Mouse (Mus musculus): ENCODE results near the gene Clcn2. TPM values are rescaled to one million over a fixed set of nuclear protein-coding genes. Genes with fewer than 3 reads are reported as not detected.
"Not testable (repeated sequence)": the region's sequence is repeated elsewhere in the genome, so short reads cannot be mapped to it uniquely, and the experiment has no call there.

The Clcn2 gene
- polyA plus RNA-seq, 2 experiments = 17.1 to 72.9 TPM

DNA sequence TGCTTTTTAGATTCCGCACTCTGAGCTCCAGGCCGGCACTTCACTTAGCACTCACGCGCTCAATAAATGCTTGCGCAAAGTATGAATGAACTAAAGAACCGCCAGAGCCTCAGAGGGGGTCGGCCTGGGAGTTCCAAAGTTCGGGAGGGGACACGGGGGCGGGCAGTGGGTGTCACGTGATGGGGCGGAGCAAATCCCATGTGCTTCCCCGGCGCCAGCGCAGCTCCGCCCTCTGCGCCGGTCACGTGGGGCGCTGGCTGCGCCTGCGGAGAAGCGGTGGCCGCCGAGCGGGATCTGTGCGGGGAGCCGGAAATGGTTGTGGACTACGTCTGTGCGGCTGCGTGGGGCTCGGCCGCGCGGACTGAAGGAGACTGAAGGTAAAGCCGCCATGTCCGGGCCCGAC is 45.0 kb downstream of the Clcn2 start:
- Histone ChIP-seq H3K4me3 (replicated peaks; ENCODE audit: low read length) (peak overlapping the region; percentile 96), H3K27me3 (ENCODE audit: control insufficient read depth, insufficient read depth, low read length) (no peaks in the 10 kb centered on the region), H3K4me2 (replicated peaks; ENCODE audit: low read depth, low read length, severe bottlenecking) (peak overlapping the region; percentile 83), H3K27ac (replicated peaks; ENCODE audit: low read depth, low read length) (peak overlapping the region; percentile 95), H3K36me3 (ENCODE audit: control insufficient read depth, insufficient read depth, low read length) (peaks cover 34% of the 10 kb centered on the region), H3K4me1 (ENCODE audit: control insufficient read depth, insufficient read depth, low read length) (peaks cover 17% of the 10 kb centered on the region), H3K9me3 (ENCODE audit: control insufficient read depth, low read length) (no peaks in the 10 kb centered on the region), H3K9ac (ENCODE audit: low read depth, low read length, severe bottlenecking) (peak overlapping the region; percentile 95)
- WGBS = under 1% methylated on average over 23 of the region's 38 CpGs
- DNase-seq (ENCODE audit: low spot score) (peak; percentile 95), ATAC-seq (ENCODE audit: low FRiP score, low read depth) (peak; percentile 97)
- 0 out of 2 replicates have a peak, but pooled peaks have one; percentile 25 for TF ChIP-seq POLR2A (IDR thresholded peaks at IDR 0.05; ENCODE audit: borderline replicate concordance, extremely low read depth, insufficient read depth, insufficient read length)

GRCm38 (mm10) chr16:20671886-20672285 is 45.7 kb downstream of the Clcn2 start:
- Histone ChIP-seq H3K4me3 (replicated peaks; ENCODE audit: low read length) (peak overlapping the region; percentile 96; the same call in 1 of the 2 replicates), H3K4me1 (ENCODE audit: control insufficient read depth, insufficient read depth, low read length) (peaks cover 17% of the 10 kb centered on the region), H3K27ac (replicated peaks; ENCODE audit: low read depth, low read length) (no peak overlapping the region), H3K27me3 (ENCODE audit: control insufficient read depth, insufficient read depth, low read length) (no peaks in the 10 kb centered on the region), H3K4me2 (replicated peaks; ENCODE audit: low read depth, low read length, severe bottlenecking) (peak overlapping the region; percentile 83; the same call in 1 of the 2 replicates), H3K9me3 (ENCODE audit: control insufficient read depth, low read length) (no peaks in the 10 kb centered on the region), H3K9ac (ENCODE audit: low read depth, low read length, severe bottlenecking) (no peak overlapping the region), H3K36me3 (ENCODE audit: control insufficient read depth, insufficient read depth, low read length) (peaks cover 28% of the 10 kb centered on the region)
- WGBS = 19% methylated on average over 6 of the region's 6 CpGs
- TF ChIP-seq POLR2A (IDR thresholded peaks at IDR 0.05; ENCODE audit: borderline replicate concordance, extremely low read depth, insufficient read depth, insufficient read length) = no peak
- ATAC-seq (ENCODE audit: low FRiP score, low read depth) (no peak), DNase-seq (ENCODE audit: low spot score) (no peak)

DNA sequence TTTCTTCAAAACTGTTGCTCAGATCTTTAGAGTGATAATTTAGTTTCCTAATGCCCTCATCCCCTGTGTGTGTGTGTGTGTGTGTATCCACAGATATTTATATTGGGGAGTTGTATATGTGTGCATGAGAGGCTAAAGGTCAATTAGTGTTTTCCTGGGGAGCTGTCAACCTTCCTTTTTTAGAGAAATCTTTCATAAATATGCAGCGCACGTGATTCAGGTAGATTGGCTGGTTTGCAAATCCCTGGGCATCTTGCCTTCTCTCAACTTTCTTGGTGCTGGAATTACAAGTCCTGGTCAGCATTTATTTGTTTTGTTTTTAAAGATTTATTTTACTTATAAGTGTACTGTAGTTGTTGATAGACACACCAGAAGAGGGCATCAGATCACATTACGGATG is 47.3 kb downstream of the Clcn2 start:
- ATAC-seq (ENCODE audit: low FRiP score, low read depth) = no peak
- Histone ChIP-seq H3K4me3 (replicated peaks; ENCODE audit: low read length) (no peak overlapping the region), H3K9me3 (ENCODE audit: control insufficient read depth, low read length) (no peaks in the 10 kb centered on the region), H3K36me3 (ENCODE audit: control insufficient read depth, insufficient read depth, low read length) (peaks cover 12% of the 10 kb centered on the region), H3K9ac (ENCODE audit: low read depth, low read length, severe bottlenecking) (no peak overlapping the region), H3K27me3 (ENCODE audit: control insufficient read depth, insufficient read depth, low read length) (no peaks in the 10 kb centered on the region), H3K27ac (replicated peaks; ENCODE audit: low read depth, low read length) (no peak overlapping the region), H3K4me2 (replicated peaks; ENCODE audit: low read depth, low read length, severe bottlenecking) (no peak overlapping the region), H3K4me1 (ENCODE audit: control insufficient read depth, insufficient read depth, low read length) (peaks cover 14% of the 10 kb centered on the region)
- no peak for DNase-seq (ENCODE audit: low spot score)
- TF ChIP-seq POLR2A (IDR thresholded peaks at IDR 0.05; ENCODE audit: borderline replicate concordance, extremely low read depth, insufficient read depth, insufficient read length) = no peak
- 89% methylated on average over 3 of the region's 3 CpGs for WGBS

- 91% methylated on average over 5 of the region's 6 CpGs for WGBS
Measured at GRCm38 (mm10) chr16:20668013-20668412, 49.5 kb downstream of the Clcn2 start, which contains the start of gene Eif4g1. Gene Eif4g1, plus strand, starts transcription at chr16:20668313.

DNA sequence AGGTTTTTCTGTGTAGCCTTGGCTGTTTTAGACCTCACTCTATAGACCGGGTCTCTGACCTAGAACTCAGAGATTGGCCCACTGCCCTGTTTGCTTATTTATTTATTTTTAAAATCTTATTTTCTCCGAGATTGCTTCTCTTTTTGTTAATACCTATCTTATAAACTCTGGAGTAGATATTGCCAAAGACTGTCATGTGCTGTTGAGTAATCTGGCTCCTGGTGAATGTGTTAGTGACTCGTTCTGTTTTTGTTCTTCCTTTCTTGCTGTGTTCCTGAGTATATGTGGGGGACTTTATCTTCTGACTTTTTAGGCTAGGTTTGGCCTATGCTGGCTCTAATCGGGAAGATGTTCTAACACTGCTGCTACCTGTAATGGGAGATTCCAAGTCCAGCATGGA is 59.9 kb downstream of the Clcn2 start:
- Histone ChIP-seq H3K9me3 (ENCODE audit: control insufficient read depth, low read length) (no peaks in the 10 kb centered on the region), H3K4me2 (replicated peaks; ENCODE audit: low read depth, low read length, severe bottlenecking) (no peak overlapping the region)
- WGBS = 90% methylated on average over 4 of the region's 4 CpGs

More at GRCm38 (mm10) chr16:20668013-20668412, 49.5 kb downstream of the Clcn2 start, which contains the start of gene Eif4g1:
- H3K27me3 ChIP-seq (ENCODE audit: control insufficient read depth, insufficient read depth, low read length); H3K4me1 ChIP-seq (ENCODE audit: control insufficient read depth, insufficient read depth, low read length); ATAC-seq (ENCODE audit: low FRiP score, low read depth); H3K4me3 ChIP-seq (replicated peaks; ENCODE audit: low read length); H3K36me3 ChIP-seq (ENCODE audit: control insufficient read depth, insufficient read depth, low read length); H3K27ac ChIP-seq (replicated peaks; ENCODE audit: low read depth, low read length); DNase-seq (ENCODE audit: low spot score); H3K9me3 ChIP-seq (ENCODE audit: control insufficient read depth, low read length); H3K9ac ChIP-seq (ENCODE audit: low read depth, low read length, severe bottlenecking); H3K4me2 ChIP-seq (replicated peaks; ENCODE audit: low read depth, low read length, severe bottlenecking): not testable (repeated sequence)

GRCm38 (mm10) chr16:20653315-20653714 is 64.2 kb downstream of the Clcn2 start:
- no peaks in the 10 kb centered on the region for H3K27me3 ChIP-seq (ENCODE audit: control insufficient read depth, insufficient read depth, low read length)
- H3K4me2 ChIP-seq (replicated peaks; ENCODE audit: low read depth, low read length, severe bottlenecking) = no peak overlapping the region
- WGBS = 59% methylated on average over 2 of the region's 2 CpGs
- H3K4me3 ChIP-seq (replicated peaks; ENCODE audit: low read length) = no peak overlapping the region
- ATAC-seq (ENCODE audit: low FRiP score, low read depth) = no peak
- no peak for TF ChIP-seq POLR2A (IDR thresholded peaks at IDR 0.05; ENCODE audit: borderline replicate concordance, extremely low read depth, insufficient read depth, insufficient read length)
- no peaks in the 10 kb centered on the region for H3K9me3 ChIP-seq (ENCODE audit: control insufficient read depth, low read length)
- peaks cover 13% of the 10 kb centered on the region for H3K4me1 ChIP-seq (ENCODE audit: control insufficient read depth, insufficient read depth, low read length)
- no peak overlapping the region for H3K27ac ChIP-seq (replicated peaks; ENCODE audit: low read depth, low read length)
- no peak for DNase-seq (ENCODE audit: low spot score)
- no peak overlapping the region for H3K9ac ChIP-seq (ENCODE audit: low read depth, low read length, severe bottlenecking)
- peaks cover 46% of the 10 kb centered on the region for H3K36me3 ChIP-seq (ENCODE audit: control insufficient read depth, insufficient read depth, low read length)

More for the DNA sequence above, 59.9 kb downstream of the Clcn2 start:
- Histone ChIP-seq H3K4me3 (replicated peaks; ENCODE audit: low read length) (no peak overlapping the region), H3K9ac (ENCODE audit: low read depth, low read length, severe bottlenecking) (no peak overlapping the region), H3K4me1 (ENCODE audit: control insufficient read depth, insufficient read depth, low read length) (peaks cover 5% of the 10 kb centered on the region; the same call in 1 of the 2 replicates), H3K27me3 (ENCODE audit: control insufficient read depth, insufficient read depth, low read length) (no peaks in the 10 kb centered on the region), H3K36me3 (ENCODE audit: control insufficient read depth, insufficient read depth, low read length) (peaks cover 88% of the 10 kb centered on the region), H3K27ac (replicated peaks; ENCODE audit: low read depth, low read length) (no peak overlapping the region)
- ATAC-seq (ENCODE audit: low FRiP score, low read depth) = no peak
- no peak for TF ChIP-seq POLR2A (IDR thresholded peaks at IDR 0.05; ENCODE audit: borderline replicate concordance, extremely low read depth, insufficient read depth, insufficient read length)
- DNase-seq (ENCODE audit: low spot score) = no peak

Other genes with a start within 250 kb of the Clcn2 start
- 44.8 and 45.1 TPM in 2 replicates for gene Eif2b5, start 218.9 kb downstream of the Clcn2 start, polyA plus RNA-seq (2012; rRNA removed)
- 90.6 and 95.2 TPM in 2 replicates for gene Eif2b5, start 218.9 kb downstream of the Clcn2 start, polyA plus RNA-seq (2014; fragmentation: Nextera tagmentation; extraction: Ambion mirVana)
- gene Dvl3, start 200.8 kb downstream of the Clcn2 start, polyA plus RNA-seq (2012; rRNA removed) = 74.8 and 99.8 TPM in 2 replicates
- 26.5 and 28.0 TPM in 2 replicates for gene Dvl3, start 200.8 kb downstream of the Clcn2 start, polyA plus RNA-seq (2014; fragmentation: Nextera tagmentation; extraction: Ambion mirVana)
- gene Ap2m1, start 182.3 kb downstream of the Clcn2 start, polyA plus RNA-seq (2012; rRNA removed) = 633 and 687 TPM in 2 replicates
- 573 and 622 TPM in 2 replicates for gene Ap2m1, start 182.3 kb downstream of the Clcn2 start, polyA plus RNA-seq (2014; fragmentation: Nextera tagmentation; extraction: Ambion mirVana)
- 56.0 and 57.8 TPM in 2 replicates for gene Abcf3, start 169.2 kb downstream of the Clcn2 start, polyA plus RNA-seq (2012; rRNA removed)
- 59.3 and 61.8 TPM in 2 replicates for gene Abcf3, start 169.2 kb downstream of the Clcn2 start, polyA plus RNA-seq (2014; fragmentation: Nextera tagmentation; extraction: Ambion mirVana)
- 2.0 and 2.5 TPM in 2 replicates for gene Vwa5b2, start 128.3 kb downstream of the Clcn2 start, polyA plus RNA-seq (2012; rRNA removed)
- gene Vwa5b2, start 128.3 kb downstream of the Clcn2 start, polyA plus RNA-seq (2014; fragmentation: Nextera tagmentation; extraction: Ambion mirVana) = 0.22 and 1.1 TPM in 2 replicates
- gene Eef1akmt4, start 106.2 kb downstream of the Clcn2 start, polyA plus RNA-seq (2012; rRNA removed) = 28.0 and 33.0 TPM in 2 replicates
- gene Eef1akmt4, start 106.2 kb downstream of the Clcn2 start, polyA plus RNA-seq (2014; fragmentation: Nextera tagmentation; extraction: Ambion mirVana) = 38.8 and 44.1 TPM in 2 replicates
- not detected in 2 replicates for gene Gm49333, start 106.1 kb downstream of the Clcn2 start, polyA plus RNA-seq (2012; rRNA removed)
- gene Gm49333, start 106.1 kb downstream of the Clcn2 start, polyA plus RNA-seq (2014; fragmentation: Nextera tagmentation; extraction: Ambion mirVana) = not detected in 2 replicates
- gene Alg3, start 106.0 kb downstream of the Clcn2 start, polyA plus RNA-seq (2012; rRNA removed) = 27.4 and 43.5 TPM in 2 replicates
- gene Alg3, start 106.0 kb downstream of the Clcn2 start, polyA plus RNA-seq (2014; fragmentation: Nextera tagmentation; extraction: Ambion mirVana) = 43.0 and 43.6 TPM in 2 replicates
- gene Camk2n2, start 96.5 kb downstream of the Clcn2 start, polyA plus RNA-seq (2012; rRNA removed) = 4.3 and 5.9 TPM in 2 replicates
- 1.0 and 1.1 TPM in 2 replicates for gene Camk2n2, start 96.5 kb downstream of the Clcn2 start, polyA plus RNA-seq (2014; fragmentation: Nextera tagmentation; extraction: Ambion mirVana)
- gene Ece2, start 87.9 kb downstream of the Clcn2 start, polyA plus RNA-seq (2012; rRNA removed) = 14.1 and 15.8 TPM in 2 replicates
- 3.9 and 4.1 TPM in 2 replicates for gene Ece2, start 87.9 kb downstream of the Clcn2 start, polyA plus RNA-seq (2014; fragmentation: Nextera tagmentation; extraction: Ambion mirVana)
- gene Psmd2, start 66.1 kb downstream of the Clcn2 start, polyA plus RNA-seq (2012; rRNA removed) = 156 and 180 TPM in 2 replicates
- gene Psmd2, start 66.1 kb downstream of the Clcn2 start, polyA plus RNA-seq (2014; fragmentation: Nextera tagmentation; extraction: Ambion mirVana) = 270 and 298 TPM in 2 replicates
- gene Eif4g1, start 49.4 kb downstream of the Clcn2 start, polyA plus RNA-seq (2012; rRNA removed) = 299 and 374 TPM in 2 replicates
- 148 and 161 TPM in 2 replicates for gene Eif4g1, start 49.4 kb downstream of the Clcn2 start, polyA plus RNA-seq (2014; fragmentation: Nextera tagmentation; extraction: Ambion mirVana)
- gene Fam131a, start 24.5 kb downstream of the Clcn2 start, polyA plus RNA-seq (2012; rRNA removed) = 15.6 and 21.3 TPM in 2 replicates
- 10.3 and 11.0 TPM in 2 replicates for gene Fam131a, start 24.5 kb downstream of the Clcn2 start, polyA plus RNA-seq (2014; fragmentation: Nextera tagmentation; extraction: Ambion mirVana)
- gene Polr2h, start 81 bp downstream of the Clcn2 start, polyA plus RNA-seq (2012; rRNA removed) = 65.1 and 77.0 TPM in 2 replicates
- 112 and 121 TPM in 2 replicates for gene Polr2h, start 81 bp downstream of the Clcn2 start, polyA plus RNA-seq (2014; fragmentation: Nextera tagmentation; extraction: Ambion mirVana)
- 38.9 and 47.1 TPM in 2 replicates for gene Chrd, start 15.4 kb upstream of the Clcn2 start, polyA plus RNA-seq (2012; rRNA removed)
- gene Chrd, start 15.4 kb upstream of the Clcn2 start, polyA plus RNA-seq (2014; fragmentation: Nextera tagmentation; extraction: Ambion mirVana) = 11.5 and 11.6 TPM in 2 replicates
- gene Thpo, start 16.8 kb upstream of the Clcn2 start, polyA plus RNA-seq (2012; rRNA removed) = 3.8 and 4.5 TPM in 2 replicates
- 0.78 and 1.4 TPM in 2 replicates for gene Thpo, start 16.8 kb upstream of the Clcn2 start, polyA plus RNA-seq (2014; fragmentation: Nextera tagmentation; extraction: Ambion mirVana)

All from limb, embryonic 14.5 days (tissue).